Mouse (Mus musculus) monocyte, adult 2 months (primary cell): ENCODE results near the gene Cemip.
"Not testable (repeated sequence)": the region's sequence is repeated elsewhere in the genome, so short reads cannot be mapped to it uniquely, and the experiment has no call there.

Experiments used
- DNase-seq, 2 experiments: peaks; one replicate each; pipeline ENCODE4 v3.0.0; 2022; ENCODE audit warnings: low spot score in 2 of 2, low read depth in 1 of 2

Gene Cemip

GRCm38 (mm10) chr7:83900519-83900918 is 185.8 kb downstream of the Cemip start:
- no peak for DNase-seq

- no peak for DNase-seq
Measured at GRCm38 (mm10) chr7:83898267-83898666, 188.0 kb downstream of the Cemip start.

DNA sequence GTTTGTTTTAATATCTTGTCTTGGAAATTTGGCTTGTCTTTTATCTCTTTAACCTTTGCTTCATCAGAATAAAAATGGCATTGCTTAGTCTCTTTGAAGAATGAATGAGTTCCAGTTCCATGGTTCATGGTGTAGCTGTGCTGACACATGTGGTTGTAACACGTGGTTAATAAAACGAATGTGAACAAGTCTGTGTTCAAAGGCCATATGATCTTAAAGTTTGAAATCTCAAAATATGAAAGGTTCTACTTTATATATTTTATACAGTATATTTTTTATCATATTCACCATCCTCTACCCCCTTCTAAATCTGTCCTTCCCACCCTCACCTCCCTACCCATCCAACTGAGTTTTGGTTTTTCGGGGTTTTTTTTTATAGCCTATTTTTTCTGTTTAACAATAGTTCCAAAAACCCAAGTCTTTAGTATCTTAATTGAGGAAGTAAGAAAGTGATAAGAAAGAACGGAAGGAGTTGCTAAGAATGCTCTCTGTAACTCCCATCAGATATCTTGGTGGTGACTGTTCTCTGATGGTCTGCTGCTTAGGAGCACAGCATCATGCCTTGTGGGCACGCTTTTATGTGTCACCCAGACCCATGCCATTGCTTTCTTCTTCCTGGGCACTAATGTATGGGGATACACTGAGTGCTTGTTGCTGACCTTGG is 190.1 kb downstream of the Cemip start:
- no peak for DNase-seq

GRCm38 (mm10) chr7:83894348-83894747 is 192.0 kb downstream of the Cemip start:
- DNase-seq: no peak

DNA sequence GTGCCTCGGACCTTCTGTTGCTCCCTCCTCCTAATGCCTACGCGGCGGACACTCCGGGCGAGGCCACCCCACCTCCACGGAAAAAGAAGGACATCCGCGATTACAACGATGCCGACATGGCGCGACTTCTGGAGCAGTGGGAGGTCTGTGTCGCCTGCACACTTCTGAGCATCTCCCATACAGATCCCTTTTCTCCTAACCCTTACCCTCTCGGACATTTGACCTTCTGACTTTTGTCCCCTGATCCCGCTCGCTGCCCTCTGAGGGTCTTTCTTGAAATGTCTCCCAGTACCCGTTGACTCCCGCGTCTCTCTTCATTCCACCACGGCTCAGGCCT is 194.0 kb downstream of the Cemip start:
- no peak for DNase-seq

DNA sequence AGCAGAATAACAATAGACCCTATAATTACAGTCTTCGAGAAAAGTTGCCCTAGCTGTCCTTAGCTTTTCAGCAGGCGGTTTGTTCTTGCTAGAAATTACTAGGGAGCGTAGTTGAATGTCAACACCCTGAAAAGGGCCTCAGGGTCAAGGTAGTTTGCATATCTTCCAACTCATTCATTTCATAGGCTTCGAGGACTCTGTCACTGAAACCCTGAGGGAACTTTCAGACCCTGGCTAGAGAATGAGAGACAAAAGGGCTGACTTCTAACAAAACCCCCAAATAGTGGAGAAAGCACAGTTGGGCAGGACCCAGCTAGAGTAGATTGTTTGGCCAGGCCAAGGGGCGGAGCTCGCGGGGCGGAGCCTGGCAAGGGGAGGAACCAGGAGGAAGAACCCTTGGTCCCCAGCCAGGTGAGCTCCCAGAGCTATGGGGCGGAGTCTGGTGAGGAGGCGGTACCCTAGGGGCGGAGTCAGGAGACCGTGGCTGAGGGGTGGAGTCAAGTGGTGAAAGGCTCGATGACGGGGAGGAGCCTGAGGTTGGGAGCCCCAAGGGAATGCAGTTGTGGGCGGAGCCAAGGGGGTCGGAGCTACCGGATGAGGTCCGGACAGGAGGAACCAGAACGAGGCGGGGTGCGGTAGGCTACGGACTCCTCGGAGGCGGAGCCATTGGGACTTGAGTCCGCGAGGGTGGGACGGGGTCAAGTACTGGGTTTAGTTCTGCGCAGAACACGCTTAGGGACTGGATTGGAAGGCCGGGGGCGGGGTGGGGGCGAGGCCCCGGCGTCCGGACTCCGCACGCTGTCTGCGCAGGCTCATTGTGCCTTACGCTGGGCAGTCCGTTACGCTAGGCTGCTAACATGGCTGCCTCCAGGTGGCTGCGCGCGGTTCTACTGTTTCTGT is 194.6 kb downstream of the Cemip start:
- peak; percentile 91 to 95 for DNase-seq

DNA sequence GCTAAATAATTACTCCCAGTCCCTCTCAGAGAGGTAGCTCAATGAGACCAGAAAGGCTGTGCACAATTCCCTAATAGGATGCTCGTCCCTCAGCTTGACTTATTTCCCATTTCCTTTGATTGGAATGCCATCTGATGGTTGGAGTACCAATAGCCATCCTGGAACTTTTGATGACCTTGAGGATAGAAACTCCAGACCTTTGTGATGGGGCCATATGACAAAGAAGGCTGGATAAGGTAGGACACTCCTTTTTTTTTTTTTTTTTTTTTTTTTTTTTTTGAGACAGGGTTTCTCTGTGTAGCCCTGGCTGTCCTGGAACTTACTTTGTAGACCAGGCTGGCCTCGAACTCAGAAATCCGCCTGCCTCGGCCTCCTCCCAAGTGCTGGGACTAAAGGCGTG is 196.4 kb downstream of the Cemip start:
- not testable (repeated sequence) for DNase-seq

GRCm38 (mm10) chr7:83889383-83889782 is 196.9 kb downstream of the Cemip start:
- DNase-seq: no peak

GRCm38 (mm10) chr7:83886366-83887129 is 199.8 kb downstream of the Cemip start:
- DNase-seq: no peak

GRCm38 (mm10) chr7:83885835-83886234 is 200.5 kb downstream of the Cemip start:
- DNase-seq: no peak

- no peak for DNase-seq
Measured at GRCm38 (mm10) chr7:83884921-83885532, 201.3 kb downstream of the Cemip start.

DNA sequence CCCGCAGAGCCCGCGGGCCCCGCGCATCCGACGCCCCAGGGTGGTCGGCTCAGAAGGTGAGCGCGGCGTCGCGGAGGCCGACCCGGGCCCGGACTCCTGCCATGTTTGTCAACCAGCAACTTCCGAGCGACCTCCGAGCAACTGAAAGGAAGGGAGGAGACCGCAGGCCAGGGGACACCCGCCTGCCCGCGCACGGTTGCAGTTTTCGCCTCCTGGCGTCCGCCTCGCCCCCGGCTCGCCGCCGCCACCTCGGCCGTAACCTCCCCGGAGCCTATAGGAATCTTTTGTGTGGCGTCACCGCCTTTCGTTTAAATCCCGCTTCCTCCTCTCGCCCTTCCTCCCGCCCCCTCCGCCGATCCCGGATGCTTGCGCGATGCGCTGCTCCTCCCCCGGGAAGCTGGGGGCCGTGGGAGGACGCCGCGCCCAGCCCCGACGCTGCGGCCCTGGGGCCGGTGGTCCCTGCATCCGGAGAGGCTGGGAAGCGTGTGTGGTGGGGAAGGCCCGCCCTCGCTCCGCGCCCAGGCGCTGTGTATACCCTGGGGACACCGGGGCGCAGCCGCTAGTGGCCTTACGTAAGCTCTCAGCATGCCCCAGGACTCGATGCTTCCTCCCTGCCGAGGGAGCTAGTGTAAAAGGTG is 202.2 kb downstream of the Cemip start, which contains the start of the genes Tlnrd1 and Mesd:
TSS of gene Tlnrd1 (minus strand) at position 285 of the 638 bp plus-strand sequence.
TSS of gene Mesd (plus strand) at position 446 of the 638 bp plus-strand sequence.
- peak; percentile 79 to 80 for DNase-seq

- DNase-seq: peak; percentile 24 to 52
Measured at GRCm38 (mm10) chr7:83883276-83884020, 202.9 kb downstream of the Cemip start.
